Mouse (Mus musculus): Measurements from ENCODE around the gene Ell2.

Gene Ell2

GRCm38 (mm10) chr13:75809957-75810356, 103.4 kb downstream of the Ell2 start:
- no peak for DNase-seq (ENCODE audit: low read depth, low spot score)

GRCm38 (mm10) chr13:75817183-75817582, 110.6 kb downstream of the Ell2 start:
- no peak for DNase-seq (ENCODE audit: low read depth, low spot score)

GRCm38 (mm10) chr13:75818486-75818885, 111.9 kb downstream of the Ell2 start:
- no peak for DNase-seq (ENCODE audit: low read depth, low spot score)

GRCm38 (mm10) chr13:75818945-75819706, 112.6 kb downstream of the Ell2 start:
- DNase-seq (ENCODE audit: low read depth, low spot score) = no peak

- DNase-seq (ENCODE audit: low read depth, low spot score) = no peak
These were observed 113.3 kb downstream of the Ell2 start for GRCm38 (mm10) chr13:75819898-75820297.
